Mouse (Mus musculus) C2C12 (cell line): ENCODE data around the gene Adgrg5. TPM values are rescaled to one million over a fixed set of nuclear protein-coding genes. Genes with fewer than 3 reads are reported as not detected.
A peak's percentile ranks its signal among the peaks of the same experiment; 100 is the strongest.

ENCODE experiments used
- H3K27me3 ChIP-seq: one replicate; pipeline ENCODE4 v1.6.1; 2011; ENCODE audit not compliant: control insufficient read depth, insufficient read depth, insufficient read length
- H3K36me3 ChIP-seq: one replicate; pipeline ENCODE4 v1.6.1; 2011; ENCODE audit not compliant: control insufficient read depth, insufficient read depth
- H3K4me3 ChIP-seq: one replicate; pipeline ENCODE4 v1.5.1; 2011; ENCODE audit warnings: mild to moderate bottlenecking, control low read depth; ENCODE audit not compliant: poor library complexity, insufficient read depth, severe bottlenecking
- H3K79me2 ChIP-seq: one replicate; pipeline ENCODE4 v1.6.1; 2011; ENCODE audit not compliant: control insufficient read depth, insufficient read depth
- H3K79me3 ChIP-seq: one replicate; pipeline ENCODE4 v1.6.1; 2011; ENCODE audit warnings: low read depth, control low read depth
- H3ac ChIP-seq: one replicate; pipeline ENCODE3; 2011; ENCODE audit warnings: low read depth; ENCODE audit not compliant: control insufficient read depth, insufficient read length
- CEBPB ChIP-seq: IDR thresholded peaks from one replicate; pipeline ENCODE4 v1.6.1; 2011; ENCODE audit warnings: low read depth, mild to moderate bottlenecking, control low read depth, moderate library complexity
- CTCF ChIP-seq: IDR thresholded peaks from one replicate; pipeline ENCODE4 v1.5.1; 2011; ENCODE audit not compliant: control insufficient read depth, insufficient read depth, insufficient read length
- FOSL1 ChIP-seq: IDR thresholded peaks from one replicate; pipeline ENCODE4 v1.8.0; 2011; ENCODE audit warnings: mild to moderate bottlenecking, low read length; ENCODE audit not compliant: poor library complexity, insufficient read depth, severe bottlenecking
- MAX ChIP-seq: IDR thresholded peaks from one replicate; pipeline ENCODE4 v1.6.1; 2011; ENCODE audit warnings: mild to moderate bottlenecking, control low read depth
- MYOD1 ChIP-seq: IDR thresholded peaks from one replicate; pipeline ENCODE4 v1.6.1; 2011; ENCODE audit warnings: low read depth; ENCODE audit not compliant: control insufficient read depth, insufficient read length
- MYOG ChIP-seq: IDR thresholded peaks from one replicate; pipeline ENCODE4 v1.6.1; 2011; ENCODE audit not compliant: control insufficient read depth, insufficient read length; ENCODE audit errors: extremely low read depth
- USF1 ChIP-seq: IDR thresholded peaks from one replicate; pipeline ENCODE4 v1.6.1; 2011; ENCODE audit warnings: low read depth, mild to moderate bottlenecking, control low read depth, moderate library complexity
- polyA plus RNA-seq: library from polyadenylated mRNA; unstranded; fragments of >200 nt; fragmentation: generic; extraction: Trizol; gene quantifications from one replicate; pipeline ENCODE4 v1.2.1, GENCODE M21; 2012; ENCODE audit warnings: missing spikeins

The Adgrg5 gene
- polyA plus RNA-seq, 1 experiment = 0.18 TPM

GRCm38 (mm10) chr8:94980976-94981375 lies 57.5 kb downstream of the Adgrg5 start:
- H3K27me3 ChIP-seq = no peaks in the 10 kb centered on the region
- no peak for TF ChIP-seq MAX
- TF ChIP-seq USF1 = no peak
- TF ChIP-seq CEBPB = no peak
- TF ChIP-seq MYOD1 = no peak
- TF ChIP-seq FOSL1 = no peak
- TF ChIP-seq MYOG = no peak
- no peak for TF ChIP-seq CTCF
- H3K36me3 ChIP-seq = no peaks in the 10 kb centered on the region
- no peaks in the 10 kb centered on the region for H3K79me2 ChIP-seq
- H3ac ChIP-seq = no peak overlapping the region
- H3K79me3 ChIP-seq = no peaks in the 10 kb centered on the region
- no peak overlapping the region for H3K4me3 ChIP-seq

- H3K27me3 ChIP-seq = no peaks in the 10 kb centered on the region
- no peaks in the 10 kb centered on the region for H3K79me3 ChIP-seq
- TF ChIP-seq FOSL1 (no peak), CTCF (no peak), MYOG (no peak)
- no peak overlapping the region for H3ac ChIP-seq
- H3K4me3 ChIP-seq = no peak overlapping the region
- no peaks in the 10 kb centered on the region for H3K79me2 ChIP-seq
- no peaks in the 10 kb centered on the region for H3K36me3 ChIP-seq
Measured at GRCm38 (mm10) chr8:94981848-94982247, 58.4 kb downstream of the Adgrg5 start.

GRCm38 (mm10) chr8:94983146-94983545 lies 59.7 kb downstream of the Adgrg5 start:
- peak; percentile 7 for TF ChIP-seq CEBPB
- no peak for TF ChIP-seq MYOG
- no peak overlapping the region for H3ac ChIP-seq
- no peaks in the 10 kb centered on the region for H3K79me3 ChIP-seq
- no peaks in the 10 kb centered on the region for H3K79me2 ChIP-seq
- H3K4me3 ChIP-seq = no peak overlapping the region
- no peaks in the 10 kb centered on the region for H3K36me3 ChIP-seq
- H3K27me3 ChIP-seq = no peaks in the 10 kb centered on the region

- Histone ChIP-seq H3K27me3 (no peaks in the 10 kb centered on the region), H3K36me3 (no peaks in the 10 kb centered on the region), H3ac (peak overlapping the region; percentile 20), H3K79me3 (no peaks in the 10 kb centered on the region), H3K4me3 (peak overlapping the region; percentile 21), H3K79me2 (no peaks in the 10 kb centered on the region)
- no peak for TF ChIP-seq MAX
- TF ChIP-seq FOSL1 = no peak
- no peak for TF ChIP-seq CEBPB
- no peak for TF ChIP-seq CTCF
- no peak for TF ChIP-seq MYOG
- TF ChIP-seq USF1 = no peak
- TF ChIP-seq MYOD1 = no peak
Measured at GRCm38 (mm10) chr8:94983881-94984516, 60.5 kb downstream of the Adgrg5 start.

GRCm38 (mm10) chr8:94985023-94985422 lies 61.5 kb downstream of the Adgrg5 start:
- H3ac ChIP-seq = no peak overlapping the region
- no peaks in the 10 kb centered on the region for H3K79me3 ChIP-seq
- H3K4me3 ChIP-seq = no peak overlapping the region
- H3K27me3 ChIP-seq = no peaks in the 10 kb centered on the region
- H3K36me3 ChIP-seq = no peaks in the 10 kb centered on the region
- H3K79me2 ChIP-seq = no peaks in the 10 kb centered on the region
- no peak for TF ChIP-seq MYOG
- no peak for TF ChIP-seq MAX
- no peak for TF ChIP-seq CEBPB
- no peak for TF ChIP-seq CTCF
- TF ChIP-seq FOSL1 = no peak
- TF ChIP-seq MYOD1 = no peak
- no peak for TF ChIP-seq USF1

DNA sequence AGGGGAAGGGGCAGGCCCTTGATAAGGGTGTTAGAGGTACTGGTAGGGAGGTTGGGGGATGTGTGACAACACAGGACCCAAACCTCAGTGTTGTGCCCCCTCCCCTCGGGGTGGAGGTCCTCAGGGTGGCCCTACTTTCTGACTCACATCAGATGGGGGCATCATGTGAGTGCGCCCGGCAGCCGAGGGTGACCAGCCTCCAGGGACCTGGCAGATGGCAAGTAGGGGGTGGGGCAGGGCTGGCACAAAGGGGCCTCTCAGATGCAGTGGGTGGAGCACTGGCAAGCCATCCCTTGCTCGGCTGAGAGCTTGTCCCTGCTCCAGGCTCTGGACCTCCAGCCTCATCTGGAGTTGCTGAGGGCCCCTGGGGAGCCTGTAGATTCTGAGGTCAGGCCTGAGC lies 63.2 kb downstream of the Adgrg5 start:
- Histone ChIP-seq H3K27me3 (no peaks in the 10 kb centered on the region), H3K36me3 (no peaks in the 10 kb centered on the region), H3K79me3 (no peaks in the 10 kb centered on the region), H3K4me3 (no peak overlapping the region), H3ac (no peak overlapping the region), H3K79me2 (no peaks in the 10 kb centered on the region)
- TF ChIP-seq CEBPB (no peak), MYOD1 (peak; percentile 5)

- Histone ChIP-seq H3K27me3 (no peaks in the 10 kb centered on the region), H3K79me2 (no peaks in the 10 kb centered on the region), H3K4me3 (no peak overlapping the region), H3ac (no peak overlapping the region), H3K79me3 (no peaks in the 10 kb centered on the region), H3K36me3 (no peaks in the 10 kb centered on the region)
- TF ChIP-seq FOSL1 (no peak), MYOD1 (no peak), CTCF (no peak), MYOG (no peak), MAX (no peak), USF1 (no peak), CEBPB (no peak)
Measured at GRCm38 (mm10) chr8:94987553-94987952, 64.1 kb downstream of the Adgrg5 start.
